Mouse (Mus musculus) adrenal gland, adult 18-20 months (tissue): Measurements from ENCODE around the gene Tmem161b. TPM values are rescaled to one million over a fixed set of nuclear protein-coding genes. Genes with fewer than 3 reads are reported as not detected.
"Not testable (repeated sequence)": the region's sequence is repeated elsewhere in the genome, so short reads cannot be mapped to it uniquely, and the experiment has no call there.

ENCODE experiments used
- DNase-seq, 2 experiments: peaks; one replicate each; pipeline ENCODE4 v3.0.0; 2021 to 2022; ENCODE audit warnings: low spot score in 2 of 2
- long read RNA-seq, 2 experiments: library from polyadenylated mRNA; stranded (forward); transcript quantifications; one replicate each; pipeline ENCODE4 v2.0.0; 2021
- total RNA-seq, 2 experiments: library from RNA; stranded (reverse); gene quantifications; 1 replicate in 1 of 2; 2 replicates in 1 of 2; pipeline ENCODE4 v1.2.3; 2021

Tmem161b gene
- total RNA-seq = 10 to 100 TPM; 13.7 to 16.3 TPM
- long read RNA-seq, experiment 1, transcript Tmem161b-201 (12 exons, 2,857 nt) = major isoform, 6 of 10 reads
- long read RNA-seq, experiment 1, partial matches to known transcripts = 2 of 10 reads
- long read RNA-seq, experiment 1, other reads (novel, unspliced or antisense) = 1 of 10 reads
- long read RNA-seq, experiment 2, transcript Tmem161b-201 (12 exons, 2,857 nt) = major isoform, 8 of 16 reads
- long read RNA-seq, experiment 2, partial matches to known transcripts = 1 of 16 reads
- long read RNA-seq, experiment 2, other reads (novel, unspliced or antisense) = 5 of 16 reads

- DNase-seq = peak; percentile 74 to 75
Observed at GRCm38 (mm10) chr13:84221820-84222681, at the start of gene Tmem161b. Gene Tmem161b, plus strand, starts transcription at chr13:84222296.

GRCm38 (mm10) chr13:84185835-84186234, 36.3 kb upstream of the Tmem161b start:
- not testable (repeated sequence) for DNase-seq

GRCm38 (mm10) chr13:84192723-84193122, 29.4 kb upstream of the Tmem161b start:
- no peak for DNase-seq

GRCm38 (mm10) chr13:84222682-84222992, 541 bp downstream of the Tmem161b start:
- no peak for DNase-seq

GRCm38 (mm10) chr13:84223018-84223417, 922 bp downstream of the Tmem161b start:
- DNase-seq = no peak

GRCm38 (mm10) chr13:84234019-84234418, 11.9 kb downstream of the Tmem161b start:
- DNase-seq = no peak

GRCm38 (mm10) chr13:84236768-84237167, 14.7 kb downstream of the Tmem161b start:
- DNase-seq = no peak

GRCm38 (mm10) chr13:84238184-84238583, 16.1 kb downstream of the Tmem161b start:
- DNase-seq = no peak

GRCm38 (mm10) chr13:84248065-84248464, 26.0 kb downstream of the Tmem161b start:
- no peak for DNase-seq

GRCm38 (mm10) chr13:84251295-84251694, 29.2 kb downstream of the Tmem161b start:
- DNase-seq = no peak

- DNase-seq = no peak
Observed at GRCm38 (mm10) chr13:84255047-84255446, 33.0 kb downstream of the Tmem161b start.

- DNase-seq = not testable (repeated sequence)
Observed at GRCm38 (mm10) chr13:84264418-84264817, 42.3 kb downstream of the Tmem161b start.

GRCm38 (mm10) chr13:84276246-84276645, 54.1 kb downstream of the Tmem161b start:
- DNase-seq = no peak

GRCm38 (mm10) chr13:84280352-84280751, 58.3 kb downstream of the Tmem161b start:
- DNase-seq = no peak

GRCm38 (mm10) chr13:84282966-84283365, 60.9 kb downstream of the Tmem161b start:
- no peak for DNase-seq

- no peak for DNase-seq
Observed at GRCm38 (mm10) chr13:84284764-84285558, 62.9 kb downstream of the Tmem161b start.

GRCm38 (mm10) chr13:84285559-84285945, 63.5 kb downstream of the Tmem161b start:
- no peak for DNase-seq

GRCm38 (mm10) chr13:84299445-84300053, 77.5 kb downstream of the Tmem161b start:
- no peak for DNase-seq

- DNase-seq = no peak
Observed at GRCm38 (mm10) chr13:84343272-84343671, 121.2 kb downstream of the Tmem161b start.

GRCm38 (mm10) chr13:84343691-84344495, 121.8 kb downstream of the Tmem161b start:
- DNase-seq = no peak
